Mouse (Mus musculus): ENCODE data around the gene Bhlhe41. TPM values are rescaled to one million over a fixed set of nuclear protein-coding genes. Genes with fewer than 3 reads are reported as not detected.

The Bhlhe41 gene
- polyA plus RNA-seq (2014; fragmentation: Nextera tagmentation; extraction: Ambion mirVana) = 0.73 and 1.2 TPM in 2 replicates

DNA sequence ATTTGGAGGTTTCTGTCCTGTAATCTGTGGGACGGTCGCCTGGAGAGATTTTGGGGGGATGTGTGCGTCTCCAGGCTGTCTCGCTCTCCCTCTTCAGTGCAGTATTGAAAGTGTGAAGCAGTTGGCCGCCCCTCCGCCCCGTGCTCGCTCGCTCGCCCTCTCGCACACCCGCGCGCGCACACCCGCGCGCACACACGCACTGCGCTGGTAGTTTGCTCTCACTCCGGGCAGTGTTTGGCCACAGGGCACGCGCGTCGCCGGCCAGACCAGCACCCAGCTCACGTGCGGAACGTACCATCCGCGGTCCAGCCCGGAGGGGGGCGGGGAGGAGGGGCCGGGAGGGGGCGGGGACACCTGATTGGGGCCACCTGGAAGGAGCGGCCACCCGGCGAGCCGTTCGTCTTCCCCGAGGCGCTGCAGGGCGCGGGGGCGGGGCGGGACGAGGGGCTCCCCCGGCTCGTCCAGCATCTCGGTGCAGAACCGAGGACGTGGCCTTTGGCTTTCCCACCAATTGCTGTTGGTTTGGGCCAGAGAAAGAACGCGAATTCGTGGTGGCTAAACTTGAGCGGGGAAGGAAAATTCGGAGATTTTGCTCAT is at the start of gene Bhlhe41:
TSS of gene Bhlhe41 (minus strand) at position 270 of the 597 bp plus-strand sequence.
- H3K4me2 ChIP-seq (replicated peaks; ENCODE audit: low read depth, low read length) = peak within 1 kb of the TSS; percentile 90
- H3K4me3 ChIP-seq (ENCODE audit: low read length) = peak within 1 kb of the TSS; percentile 59
- under 1% methylated on average over 43 of the region's 57 CpGs for WGBS
- H3K4me1 ChIP-seq (ENCODE audit: control insufficient read depth, insufficient read depth, low read length) = peaks cover 19% of the 10 kb centered on the region
- ATAC-seq (ENCODE audit: low FRiP score, low TSS enrichment) = peak; percentile 62
- H3K9me3 ChIP-seq (ENCODE audit: control insufficient read depth, low read length) = no peaks in the 10 kb centered on the region
- no peaks in the 10 kb centered on the region for H3K36me3 ChIP-seq (ENCODE audit: control insufficient read depth, insufficient read depth, low read length)
- H3K9ac ChIP-seq (ENCODE audit: low read depth, low read length) = peak within 1 kb of the TSS; percentile 52
- peaks cover 37% of the 10 kb centered on the region for H3K27me3 ChIP-seq (ENCODE audit: control insufficient read depth, insufficient read depth, low read length)
- H3K27ac ChIP-seq (ENCODE audit: low read depth, low read length) = no peak within 1 kb of the TSS; the same call in 1 of the 2 replicates

DNA sequence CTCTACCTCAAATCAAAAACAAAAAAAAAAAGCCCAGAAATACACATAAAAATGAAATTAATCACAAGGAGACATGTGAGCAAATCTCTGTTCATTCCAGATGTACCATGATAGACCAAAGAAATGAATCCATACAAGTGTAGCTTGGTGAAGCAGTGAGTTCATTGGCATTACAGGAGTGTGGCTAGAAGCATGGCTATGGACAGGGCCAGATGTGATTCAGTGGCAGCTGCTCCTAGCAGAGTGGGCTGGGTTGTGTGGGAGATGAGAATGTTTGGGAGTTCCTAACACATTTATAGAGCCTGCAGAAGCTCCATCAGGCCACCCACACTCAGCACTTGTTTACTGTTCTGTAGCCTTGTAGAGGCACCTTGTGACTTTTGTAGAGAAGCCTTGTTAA is 46.9 kb upstream of the Bhlhe41 start:
- ATAC-seq (ENCODE audit: low FRiP score, low TSS enrichment) = no peak

GRCm38 (mm10) chr6:145910469-145911426 is 45.4 kb upstream of the Bhlhe41 start:
- H3K27ac ChIP-seq (ENCODE audit: low read depth, low read length) = no peak overlapping the region
- H3K36me3 ChIP-seq (ENCODE audit: control insufficient read depth, insufficient read depth, low read length) = no peaks in the 10 kb centered on the region
- WGBS = 90% methylated on average over 3 of the region's 3 CpGs
- H3K9me3 ChIP-seq (ENCODE audit: control insufficient read depth, low read length) = no peaks in the 10 kb centered on the region
- H3K27me3 ChIP-seq (ENCODE audit: control insufficient read depth, insufficient read depth, low read length) = no peaks in the 10 kb centered on the region
- ATAC-seq (ENCODE audit: low FRiP score, low TSS enrichment) = no peak
- no peak overlapping the region for H3K4me2 ChIP-seq (replicated peaks; ENCODE audit: low read depth, low read length)
- H3K4me3 ChIP-seq (ENCODE audit: low read length) = no peak overlapping the region
- no peak overlapping the region for H3K9ac ChIP-seq (ENCODE audit: low read depth, low read length)
- H3K4me1 ChIP-seq (ENCODE audit: control insufficient read depth, insufficient read depth, low read length) = no peaks in the 10 kb centered on the region

More for the DNA sequence above, 46.9 kb upstream of the Bhlhe41 start:
- H3K27me3 ChIP-seq (ENCODE audit: control insufficient read depth, insufficient read depth, low read length) = no peaks in the 10 kb centered on the region
- no peak overlapping the region for H3K4me3 ChIP-seq (ENCODE audit: low read length)
- H3K9ac ChIP-seq (ENCODE audit: low read depth, low read length) = no peak overlapping the region
- H3K9me3 ChIP-seq (ENCODE audit: control insufficient read depth, low read length) = no peaks in the 10 kb centered on the region
- H3K4me1 ChIP-seq (ENCODE audit: control insufficient read depth, insufficient read depth, low read length) = no peaks in the 10 kb centered on the region
- H3K27ac ChIP-seq (ENCODE audit: low read depth, low read length) = no peak overlapping the region
- no peaks in the 10 kb centered on the region for H3K36me3 ChIP-seq (ENCODE audit: control insufficient read depth, insufficient read depth, low read length)
- no peak overlapping the region for H3K4me2 ChIP-seq (replicated peaks; ENCODE audit: low read depth, low read length)

DNA sequence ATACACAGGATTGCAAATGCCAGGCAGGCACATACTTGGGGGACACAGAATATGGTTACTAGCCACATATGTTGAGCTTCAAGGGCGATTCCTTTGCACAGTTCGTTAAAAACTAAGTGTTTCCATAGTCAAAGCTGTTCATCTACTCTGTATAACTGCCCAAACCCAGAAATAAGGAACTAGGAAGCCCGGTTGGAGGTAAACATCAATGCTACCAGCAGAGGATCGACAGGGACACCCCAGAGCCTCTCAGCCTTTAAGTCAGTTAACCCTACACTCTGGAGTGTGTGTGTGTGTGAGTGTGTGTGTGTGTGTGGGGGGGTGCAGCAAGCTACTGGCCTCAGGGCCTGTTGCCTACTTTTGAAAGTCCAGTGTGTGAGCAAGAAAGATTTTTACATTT is 44.6 kb upstream of the Bhlhe41 start:
- Histone ChIP-seq H3K27ac (ENCODE audit: low read depth, low read length) (no peak overlapping the region), H3K9ac (ENCODE audit: low read depth, low read length) (no peak overlapping the region), H3K27me3 (ENCODE audit: control insufficient read depth, insufficient read depth, low read length) (no peaks in the 10 kb centered on the region), H3K4me2 (replicated peaks; ENCODE audit: low read depth, low read length) (no peak overlapping the region), H3K36me3 (ENCODE audit: control insufficient read depth, insufficient read depth, low read length) (no peaks in the 10 kb centered on the region), H3K9me3 (ENCODE audit: control insufficient read depth, low read length) (no peaks in the 10 kb centered on the region), H3K4me3 (ENCODE audit: low read length) (no peak overlapping the region), H3K4me1 (ENCODE audit: control insufficient read depth, insufficient read depth, low read length) (no peaks in the 10 kb centered on the region)
- ATAC-seq (ENCODE audit: low FRiP score, low TSS enrichment) = no peak
- 74% methylated on average over 4 of the region's 4 CpGs for WGBS

GRCm38 (mm10) chr6:145906096-145906890 is 40.9 kb upstream of the Bhlhe41 start:
- Histone ChIP-seq H3K4me2 (replicated peaks; ENCODE audit: low read depth, low read length) (no peak overlapping the region), H3K4me3 (ENCODE audit: low read length) (no peak overlapping the region), H3K9ac (ENCODE audit: low read depth, low read length) (no peak overlapping the region), H3K36me3 (ENCODE audit: control insufficient read depth, insufficient read depth, low read length) (no peaks in the 10 kb centered on the region), H3K27ac (ENCODE audit: low read depth, low read length) (no peak overlapping the region), H3K9me3 (ENCODE audit: control insufficient read depth, low read length) (no peaks in the 10 kb centered on the region), H3K27me3 (ENCODE audit: control insufficient read depth, insufficient read depth, low read length) (no peaks in the 10 kb centered on the region), H3K4me1 (ENCODE audit: control insufficient read depth, insufficient read depth, low read length) (no peaks in the 10 kb centered on the region)
- ATAC-seq (ENCODE audit: low FRiP score, low TSS enrichment) = no peak
- WGBS = 47% methylated on average over 7 of the region's 7 CpGs

- Histone ChIP-seq H3K36me3 (ENCODE audit: control insufficient read depth, insufficient read depth, low read length) (no peaks in the 10 kb centered on the region), H3K27ac (ENCODE audit: low read depth, low read length) (no peak overlapping the region), H3K4me2 (replicated peaks; ENCODE audit: low read depth, low read length) (no peak overlapping the region), H3K4me3 (ENCODE audit: low read length) (no peak overlapping the region), H3K27me3 (ENCODE audit: control insufficient read depth, insufficient read depth, low read length) (no peaks in the 10 kb centered on the region), H3K4me1 (ENCODE audit: control insufficient read depth, insufficient read depth, low read length) (no peaks in the 10 kb centered on the region), H3K9me3 (ENCODE audit: control insufficient read depth, low read length) (no peaks in the 10 kb centered on the region), H3K9ac (ENCODE audit: low read depth, low read length) (no peak overlapping the region)
- 72% methylated on average over 5 of the region's 5 CpGs for WGBS
- no peak for ATAC-seq (ENCODE audit: low FRiP score, low TSS enrichment)
These were observed 39.3 kb upstream of the Bhlhe41 start for GRCm38 (mm10) chr6:145904616-145905015.

DNA sequence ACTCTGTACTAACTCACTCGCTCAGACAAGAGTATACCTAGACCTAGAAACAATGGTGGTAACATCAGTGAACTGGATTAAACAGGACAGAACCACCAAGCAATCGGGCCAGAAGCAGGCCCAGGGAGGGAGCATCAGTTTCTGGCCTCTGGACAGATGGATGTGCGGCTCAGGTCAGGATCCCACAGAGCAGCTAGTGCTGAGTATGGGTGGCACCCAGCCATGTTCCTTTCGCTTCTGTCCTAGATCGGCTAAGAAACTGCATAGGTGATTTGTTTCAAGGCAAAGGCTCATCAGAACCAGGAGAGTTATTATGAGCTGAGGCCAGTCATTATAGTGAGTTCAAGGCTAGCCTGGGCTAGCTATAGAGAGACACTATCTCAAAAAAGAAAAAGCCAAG is 38.8 kb upstream of the Bhlhe41 start:
- H3K9me3 ChIP-seq (ENCODE audit: control insufficient read depth, low read length) = no peaks in the 10 kb centered on the region
- no peak overlapping the region for H3K4me3 ChIP-seq (ENCODE audit: low read length)
- 90% methylated on average over 5 of the region's 5 CpGs for WGBS
- H3K4me2 ChIP-seq (replicated peaks; ENCODE audit: low read depth, low read length) = no peak overlapping the region
- no peaks in the 10 kb centered on the region for H3K36me3 ChIP-seq (ENCODE audit: control insufficient read depth, insufficient read depth, low read length)
- H3K4me1 ChIP-seq (ENCODE audit: control insufficient read depth, insufficient read depth, low read length) = no peaks in the 10 kb centered on the region
- no peak for ATAC-seq (ENCODE audit: low FRiP score, low TSS enrichment)
- H3K27ac ChIP-seq (ENCODE audit: low read depth, low read length) = no peak overlapping the region
- no peaks in the 10 kb centered on the region for H3K27me3 ChIP-seq (ENCODE audit: control insufficient read depth, insufficient read depth, low read length)
- H3K9ac ChIP-seq (ENCODE audit: low read depth, low read length) = no peak overlapping the region

DNA sequence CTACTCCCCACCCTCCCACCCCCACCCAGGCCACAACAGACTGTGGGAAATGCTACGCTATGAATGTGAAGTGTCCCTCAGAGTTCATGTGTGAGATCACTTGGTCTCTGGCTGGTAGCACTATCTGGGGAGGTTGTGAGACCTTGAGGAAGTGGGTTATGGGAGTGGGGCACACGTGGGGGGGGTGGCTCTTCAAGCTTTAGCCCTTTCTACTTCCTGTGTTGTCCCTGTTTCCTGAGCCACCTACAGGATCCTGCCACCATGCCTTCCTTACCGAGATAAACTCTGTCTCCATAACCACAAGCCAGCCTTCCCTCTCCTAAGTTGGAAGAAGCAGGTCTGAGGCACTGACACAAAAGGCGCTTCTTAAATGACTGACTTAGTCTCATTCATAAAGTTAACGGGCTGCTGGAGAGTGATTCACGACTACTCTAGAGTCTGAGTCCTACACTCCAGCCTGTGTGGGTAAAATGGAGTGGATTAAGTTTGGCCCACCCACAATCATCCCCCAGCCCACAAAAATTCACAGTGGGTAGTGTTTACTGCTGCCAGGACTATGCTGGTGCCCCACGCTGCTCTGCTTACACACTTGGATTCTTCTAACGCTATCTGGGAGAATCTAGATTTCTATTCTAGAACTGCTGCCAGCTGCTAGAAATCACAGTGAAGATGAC is 29.4 kb upstream of the Bhlhe41 start:
- Histone ChIP-seq H3K27me3 (ENCODE audit: control insufficient read depth, insufficient read depth, low read length) (no peaks in the 10 kb centered on the region), H3K4me3 (ENCODE audit: low read length) (no peak overlapping the region), H3K9me3 (ENCODE audit: control insufficient read depth, low read length) (no peaks in the 10 kb centered on the region), H3K4me1 (ENCODE audit: control insufficient read depth, insufficient read depth, low read length) (no peaks in the 10 kb centered on the region), H3K36me3 (ENCODE audit: control insufficient read depth, insufficient read depth, low read length) (no peaks in the 10 kb centered on the region), H3K27ac (ENCODE audit: low read depth, low read length) (no peak overlapping the region), H3K9ac (ENCODE audit: low read depth, low read length) (no peak overlapping the region), H3K4me2 (replicated peaks; ENCODE audit: low read depth, low read length) (no peak overlapping the region)
- 59% methylated on average over 8 of the region's 8 CpGs for WGBS
- ATAC-seq (ENCODE audit: low FRiP score, low TSS enrichment) = no peak
